Mouse (Mus musculus) right cerebral cortex, postnatal 10 days (tissue): ENCODE data around the gene Gca.
"Not testable (repeated sequence)": the region's sequence is repeated elsewhere in the genome, so short reads cannot be mapped to it uniquely, and the experiment has no call there.

Experiments used
- DNase-seq, 2 experiments: peaks; one replicate each; pipeline ENCODE4 v3.0.0; 2021; ENCODE audit warnings: low spot score in 2 of 2

Gene Gca

DNA sequence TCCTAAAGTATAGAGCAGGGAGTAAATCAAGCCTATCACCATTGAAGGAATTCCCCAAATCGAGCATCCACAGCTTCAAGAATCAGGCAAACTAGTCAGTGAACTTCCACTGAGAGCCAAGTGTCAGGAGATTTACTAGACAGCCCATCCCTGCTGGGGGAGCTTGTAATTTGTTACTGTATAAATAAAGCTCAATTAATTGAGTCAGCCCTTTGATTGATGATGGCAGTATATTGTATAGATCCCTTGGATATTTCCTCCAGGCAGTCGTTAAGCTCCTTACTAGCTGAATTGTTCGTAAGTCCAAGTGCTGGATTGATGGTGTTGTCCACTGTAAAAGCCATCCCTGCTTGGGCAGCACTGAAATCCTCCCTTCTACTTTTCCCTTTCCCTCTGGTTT lies 5.8 kb downstream of the Gca start:
- DNase-seq, result no peak

GRCm38 (mm10) chr2:62670301-62670700 lies 6.2 kb downstream of the Gca start:
- DNase-seq, result no peak

DNA sequence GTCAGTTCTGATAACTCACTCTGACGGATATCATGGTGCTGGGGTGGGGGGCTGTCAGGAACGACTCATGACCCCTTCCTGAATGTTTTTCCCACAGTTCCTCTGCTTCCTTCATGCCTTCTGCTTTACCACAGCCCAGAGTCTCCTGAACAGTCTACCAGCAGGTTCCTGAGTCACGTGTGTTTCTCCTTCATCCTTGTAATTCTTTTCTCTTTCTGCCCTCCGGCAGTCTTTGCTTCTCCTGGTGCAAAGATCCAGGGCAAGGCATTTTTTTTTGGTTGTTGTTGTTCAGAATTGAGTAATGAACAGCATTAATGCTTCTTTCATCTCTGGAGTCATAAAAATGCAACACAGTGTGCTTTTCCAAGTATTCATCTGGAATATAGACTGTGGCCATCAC lies 6.7 kb downstream of the Gca start:
- no peak for DNase-seq

- DNase-seq, result no peak
Measured at GRCm38 (mm10) chr2:62672788-62673187, 8.7 kb downstream of the Gca start.

DNA sequence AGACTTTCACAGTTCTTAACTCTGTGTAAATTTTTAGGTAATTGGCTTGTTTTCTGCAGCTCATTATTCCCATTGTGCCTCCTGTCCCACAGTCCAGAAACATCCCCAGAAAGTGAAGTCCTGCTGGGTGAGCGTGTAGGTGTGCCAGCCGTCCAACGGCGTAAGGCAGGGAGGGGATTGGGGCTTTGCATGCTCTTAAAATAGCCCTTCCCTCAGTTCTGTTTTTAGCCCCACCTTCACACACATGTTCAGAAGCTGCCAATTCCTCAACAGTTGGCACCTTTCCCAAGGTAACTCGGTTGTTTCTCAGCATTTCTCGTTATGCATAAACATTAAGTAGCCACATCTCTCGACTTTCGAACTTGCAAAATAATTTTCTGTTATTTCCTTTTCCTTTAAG lies 17.6 kb downstream of the Gca start:
- DNase-seq, result peak; percentile 33 to 58

- no peak for DNase-seq
Measured at GRCm38 (mm10) chr2:62684989-62685595, 21.0 kb downstream of the Gca start.

DNA sequence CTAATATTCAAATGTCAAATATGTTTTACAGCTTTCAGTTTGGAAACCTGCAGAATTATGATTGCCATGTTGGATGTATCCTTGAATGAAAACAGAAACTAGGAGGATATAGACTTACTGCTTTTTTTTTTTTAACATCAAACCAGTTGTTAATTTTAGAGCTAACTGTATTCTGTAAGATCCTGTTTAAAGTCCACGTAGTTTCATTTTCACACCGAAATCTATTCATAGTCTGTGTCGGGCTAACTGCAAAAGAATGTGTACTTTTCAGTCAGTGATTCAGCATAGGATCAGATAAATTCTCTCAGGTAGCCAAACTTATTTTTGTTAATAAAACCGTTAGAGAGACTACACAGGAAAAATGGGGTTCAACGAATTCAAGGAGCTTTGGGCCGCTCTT lies 21.8 kb downstream of the Gca start:
- DNase-seq, result no peak

- DNase-seq, result no peak
Measured at GRCm38 (mm10) chr2:62706313-62706712, 42.2 kb downstream of the Gca start.

DNA sequence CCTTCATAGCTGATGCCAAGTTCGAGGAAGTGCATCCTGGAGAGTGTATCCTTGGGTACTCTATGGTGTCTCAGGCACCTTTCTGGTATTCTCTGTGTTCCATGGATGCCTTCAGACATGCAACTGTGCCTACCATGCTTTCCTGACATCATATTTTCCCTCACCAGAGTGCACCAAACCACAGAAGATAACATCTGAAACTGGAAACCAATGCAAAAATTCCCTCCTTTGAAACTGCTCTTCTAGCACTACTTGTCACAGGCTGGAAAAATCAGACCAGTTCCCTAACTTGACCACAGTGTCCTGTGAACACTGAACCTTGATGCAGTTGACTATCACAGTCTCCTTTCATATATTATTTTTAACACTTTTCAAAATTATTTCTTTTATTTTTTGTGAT lies 45.5 kb downstream of the Gca start:
- DNase-seq, result no peak

GRCm38 (mm10) chr2:62714362-62714761 lies 50.3 kb downstream of the Gca start:
- not testable (repeated sequence) for DNase-seq

DNA sequence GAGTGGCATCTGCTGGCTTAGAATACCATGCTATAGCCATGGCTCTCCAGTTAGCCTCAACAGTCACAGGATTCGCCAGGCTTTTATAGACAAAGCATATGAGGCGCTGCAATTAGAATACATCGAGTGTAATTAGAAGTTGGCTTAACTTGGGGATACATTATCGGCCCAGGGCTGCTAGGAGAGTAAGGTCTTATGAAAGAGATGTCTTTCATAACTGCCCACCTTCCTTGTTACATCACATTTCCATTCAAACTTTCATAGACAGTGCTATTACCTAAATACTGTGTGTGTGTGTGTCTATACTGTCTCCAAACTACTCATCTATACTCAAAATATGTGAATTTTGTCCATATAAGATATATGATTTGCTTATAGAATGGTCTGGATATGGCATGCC lies 51.2 kb downstream of the Gca start:
- no peak for DNase-seq

GRCm38 (mm10) chr2:62717270-62717669 lies 53.2 kb downstream of the Gca start:
- DNase-seq, result no peak

- DNase-seq, result no peak
Measured at GRCm38 (mm10) chr2:62718411-62718810, 54.3 kb downstream of the Gca start.

DNA sequence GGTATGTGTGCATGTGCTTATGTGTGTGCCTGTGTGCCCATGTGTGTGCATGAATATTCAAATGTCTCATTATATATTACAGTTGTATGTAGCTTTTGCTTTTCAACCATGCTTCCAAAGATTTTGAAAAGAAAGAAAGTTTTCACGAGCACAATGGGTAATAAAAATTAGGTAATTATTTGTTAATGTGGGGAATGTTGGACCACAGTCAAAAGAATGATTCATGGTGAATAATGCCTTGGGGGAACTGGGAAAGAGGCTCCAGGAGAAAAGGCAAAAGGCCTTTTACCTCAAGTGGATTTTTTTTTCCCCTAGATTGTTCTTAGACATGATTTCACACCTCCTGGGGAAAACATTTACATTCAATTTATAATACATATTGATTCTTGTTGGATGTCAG lies 61.9 kb downstream of the Gca start:
- no peak for DNase-seq

GRCm38 (mm10) chr2:62727732-62728131 lies 63.6 kb downstream of the Gca start:
- no peak for DNase-seq

DNA sequence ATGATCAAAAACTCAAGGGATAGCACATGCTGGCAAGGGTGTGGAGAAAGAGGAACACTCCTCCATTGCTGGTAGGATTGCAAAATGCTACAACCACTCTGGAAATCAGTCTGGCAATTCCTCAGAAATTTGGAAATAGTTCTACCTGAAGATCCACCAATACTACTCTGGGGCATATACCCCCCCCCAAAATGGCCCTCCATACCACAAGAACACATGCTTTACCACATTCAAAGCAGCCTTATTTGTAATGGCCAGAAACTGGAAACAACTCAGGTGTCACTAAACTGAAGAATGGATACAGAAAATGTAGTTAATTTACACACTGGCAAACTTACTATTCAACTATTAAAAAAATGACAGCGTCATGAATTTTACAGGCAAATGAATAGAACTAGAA lies 66.6 kb downstream of the Gca start:
- DNase-seq, result no peak

DNA sequence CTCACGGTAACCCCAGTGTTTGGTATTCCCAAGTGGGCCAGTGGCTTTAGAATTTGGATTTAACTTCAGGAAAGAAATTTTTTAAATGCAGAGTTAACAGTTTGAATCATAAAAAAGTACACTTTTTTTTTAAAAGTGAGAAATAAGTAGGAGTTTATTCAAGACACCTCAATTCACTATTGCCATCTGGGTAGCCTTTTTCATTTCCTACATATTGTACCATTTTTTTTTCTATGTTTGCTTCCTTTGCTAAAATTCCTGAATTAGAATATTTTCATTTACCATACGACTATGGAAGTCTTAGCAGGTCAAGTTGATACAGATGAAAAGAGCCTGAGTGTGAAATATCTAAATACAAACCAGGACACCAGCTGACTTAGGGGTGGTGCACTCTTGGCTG lies 79.0 kb downstream of the Gca start:
- DNase-seq, result no peak
